Mouse (Mus musculus): ENCODE results near the gene Slc35b1. TPM values are rescaled to one million over a fixed set of nuclear protein-coding genes. Genes with fewer than 3 reads are reported as not detected.

The Slc35b1 gene
- polyA plus RNA-seq, 1 experiment from 2014 or later: 163 TPM

DNA sequence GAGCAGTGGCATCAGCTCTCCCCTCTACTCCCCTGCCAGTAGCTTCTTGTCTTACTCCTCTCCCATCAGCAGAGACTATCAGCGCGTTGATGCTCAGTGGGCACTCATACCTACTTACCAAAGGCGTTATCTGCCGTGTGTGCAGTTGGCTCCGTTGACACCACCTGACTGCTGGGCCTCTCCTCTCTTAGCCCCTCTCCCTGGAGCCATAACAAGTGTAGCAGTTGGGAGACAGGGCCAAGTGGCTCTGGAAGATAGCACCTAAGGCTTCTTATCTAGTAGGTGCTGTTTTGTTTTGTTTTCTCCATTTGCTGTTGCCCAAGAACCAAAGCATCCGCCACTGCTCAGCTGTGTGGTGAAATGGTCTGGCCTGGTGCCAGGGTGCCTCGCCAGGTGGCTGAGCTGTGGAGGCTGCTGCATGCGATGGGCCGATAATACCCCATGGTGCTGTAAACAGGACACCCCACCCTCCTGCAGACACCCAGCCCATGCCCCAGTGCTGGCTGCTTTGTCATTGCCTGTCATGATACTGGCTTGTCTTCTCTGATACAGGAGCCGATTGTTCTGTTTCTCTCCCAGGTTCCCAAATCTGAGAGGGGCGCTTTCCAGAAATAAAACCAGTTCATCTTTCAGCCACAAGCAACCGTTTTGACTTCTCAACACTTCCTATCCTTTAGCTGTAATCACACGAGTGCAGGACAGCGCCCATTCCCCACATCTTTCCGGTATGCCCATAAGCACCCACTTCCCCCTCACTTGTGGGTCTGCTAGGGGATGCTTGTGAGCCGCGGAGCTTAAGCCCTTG, 27.8 kb upstream of the Slc35b1 start:
- peak; percentile 74; the same call in 1 of the 2 replicates for ATAC-seq (ENCODE audit: low read depth)
- no peaks in the 10 kb centered on the region for H3K9me3 ChIP-seq (ENCODE audit: control insufficient read depth, low read length)
- no peaks in the 10 kb centered on the region for H3K36me3 ChIP-seq (ENCODE audit: control insufficient read depth, insufficient read depth, low read length)
- WGBS: 65% methylated on average over 17 of the region's 17 CpGs
- no peaks in the 10 kb centered on the region for H3K4me1 ChIP-seq (ENCODE audit: control insufficient read depth, insufficient read depth, low read length)
- no peak overlapping the region for H3K4me2 ChIP-seq (ENCODE audit: low read depth, low read length)
- no peaks in the 10 kb centered on the region for H3K27me3 ChIP-seq (ENCODE audit: control insufficient read depth, insufficient read depth, low read length)
- peak overlapping the region; percentile 2; the same call in 1 of the 2 replicates for H3K27ac ChIP-seq (ENCODE audit: low read depth, low read length)
- no peak overlapping the region for H3K4me3 ChIP-seq (ENCODE audit: low read depth, low read length)
- H3K9ac ChIP-seq (replicated peaks; ENCODE audit: low read depth, low read length): no peak overlapping the region

- H3K9me3 ChIP-seq (ENCODE audit: control insufficient read depth, low read length): no peaks in the 10 kb centered on the region
- no peak for ATAC-seq (ENCODE audit: low read depth)
- no peak overlapping the region for H3K9ac ChIP-seq (replicated peaks; ENCODE audit: low read depth, low read length)
- no peaks in the 10 kb centered on the region for H3K27me3 ChIP-seq (ENCODE audit: control insufficient read depth, insufficient read depth, low read length)
- H3K4me1 ChIP-seq (ENCODE audit: control insufficient read depth, insufficient read depth, low read length): no peaks in the 10 kb centered on the region
- WGBS: 51% methylated on average over 3 of the region's 3 CpGs
- H3K36me3 ChIP-seq (ENCODE audit: control insufficient read depth, insufficient read depth, low read length): no peaks in the 10 kb centered on the region
- H3K4me3 ChIP-seq (ENCODE audit: low read depth, low read length): no peak overlapping the region
- H3K27ac ChIP-seq (ENCODE audit: low read depth, low read length): no peak overlapping the region
- H3K4me2 ChIP-seq (ENCODE audit: low read depth, low read length): no peak overlapping the region
Observed at GRCm38 (mm10) chr11:95358263-95358662, 26.2 kb upstream of the Slc35b1 start.

DNA sequence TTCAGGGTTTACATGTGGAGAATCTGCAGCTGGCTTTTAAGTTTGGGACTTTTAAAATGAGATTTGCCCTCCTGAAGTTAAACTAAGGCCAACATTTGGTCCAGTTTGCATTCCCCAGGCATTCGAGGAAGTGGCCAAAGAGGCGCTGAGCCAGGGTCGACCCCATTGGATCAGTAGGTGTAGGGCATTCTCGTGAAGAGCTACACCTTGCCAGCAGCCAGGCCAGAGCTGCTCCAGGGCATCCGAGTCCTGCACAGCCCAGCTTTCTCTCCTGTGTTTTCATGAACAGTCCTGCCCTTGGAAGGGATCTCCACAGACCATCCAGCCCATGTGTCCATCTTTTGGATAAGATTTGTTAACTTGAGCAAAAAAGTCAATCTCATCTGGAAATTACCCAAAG, 20.1 kb upstream of the Slc35b1 start:
- no peak overlapping the region for H3K27ac ChIP-seq (ENCODE audit: low read depth, low read length)
- 90% methylated on average over 5 of the region's 5 CpGs for WGBS
- no peaks in the 10 kb centered on the region for H3K27me3 ChIP-seq (ENCODE audit: control insufficient read depth, insufficient read depth, low read length)
- no peak overlapping the region for H3K9ac ChIP-seq (replicated peaks; ENCODE audit: low read depth, low read length)
- ATAC-seq (ENCODE audit: low read depth): no peak
- H3K4me2 ChIP-seq (ENCODE audit: low read depth, low read length): no peak overlapping the region
- no peak overlapping the region for H3K4me3 ChIP-seq (ENCODE audit: low read depth, low read length)
- no peaks in the 10 kb centered on the region; the same call in 1 of the 2 replicates for H3K4me1 ChIP-seq (ENCODE audit: control insufficient read depth, insufficient read depth, low read length)
- no peaks in the 10 kb centered on the region for H3K9me3 ChIP-seq (ENCODE audit: control insufficient read depth, low read length)
- H3K36me3 ChIP-seq (ENCODE audit: control insufficient read depth, insufficient read depth, low read length): no peaks in the 10 kb centered on the region

DNA sequence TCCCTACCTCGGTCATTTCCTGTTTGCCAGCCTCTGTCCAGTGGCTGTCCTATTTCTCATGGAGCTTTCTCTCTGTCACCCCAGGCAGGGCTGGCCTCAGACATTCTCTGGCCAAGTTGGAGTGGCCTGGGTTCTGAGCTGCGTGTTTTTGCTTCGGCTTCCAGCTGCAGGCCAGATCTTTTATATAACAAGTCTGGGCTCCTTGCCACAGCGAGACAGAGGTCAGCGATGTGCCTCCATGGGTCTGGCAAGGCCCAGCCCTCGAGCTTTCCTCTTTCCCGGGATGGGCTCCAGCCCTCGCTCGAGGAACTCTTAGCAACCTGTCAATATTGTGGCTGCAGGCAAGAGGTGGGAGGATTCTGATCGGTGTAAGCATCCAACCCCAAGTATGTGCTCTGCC, 18.9 kb upstream of the Slc35b1 start:
- Histone ChIP-seq H3K27me3 (ENCODE audit: control insufficient read depth, insufficient read depth, low read length) (no peaks in the 10 kb centered on the region), H3K4me1 (ENCODE audit: control insufficient read depth, insufficient read depth, low read length) (no peaks in the 10 kb centered on the region; the same call in 1 of the 2 replicates), H3K4me2 (ENCODE audit: low read depth, low read length) (no peak overlapping the region), H3K4me3 (ENCODE audit: low read depth, low read length) (no peak overlapping the region), H3K9ac (replicated peaks; ENCODE audit: low read depth, low read length) (no peak overlapping the region), H3K36me3 (ENCODE audit: control insufficient read depth, insufficient read depth, low read length) (no peaks in the 10 kb centered on the region), H3K27ac (ENCODE audit: low read depth, low read length) (no peak overlapping the region), H3K9me3 (ENCODE audit: control insufficient read depth, low read length) (no peaks in the 10 kb centered on the region)
- WGBS: 77% methylated on average over 10 of the region's 10 CpGs
- no peak for ATAC-seq (ENCODE audit: low read depth)

DNA sequence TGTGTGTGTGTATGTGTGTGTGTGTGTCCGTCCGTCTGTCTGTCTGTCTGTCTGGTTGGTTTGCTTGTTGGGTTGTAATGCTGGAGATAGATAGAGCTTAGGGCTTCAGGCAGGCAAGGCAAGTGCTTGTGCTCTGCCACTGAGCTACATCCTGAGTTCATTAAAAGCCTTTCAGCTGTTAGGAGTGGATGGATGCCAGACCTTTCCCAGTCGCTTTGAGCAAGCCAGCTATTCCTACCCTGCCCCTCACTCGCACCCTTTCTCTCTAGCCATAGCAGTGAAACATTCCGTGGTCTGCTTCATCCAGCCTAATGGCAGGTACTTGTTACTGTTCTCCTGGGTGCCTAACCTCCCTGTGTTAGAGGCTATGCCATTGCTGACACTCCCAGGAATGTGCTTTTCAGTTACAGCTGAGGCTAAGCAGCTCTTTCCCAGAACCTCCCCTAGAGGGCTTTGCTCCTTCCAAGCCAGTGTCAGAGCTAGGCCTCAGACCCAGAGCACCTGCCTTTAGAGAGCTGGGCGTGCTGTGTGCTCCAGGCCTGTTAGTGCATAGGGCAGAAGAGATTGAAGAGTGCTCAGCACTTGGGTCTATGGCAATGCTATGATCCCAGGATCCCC, 18.1 kb upstream of the Slc35b1 start:
- Histone ChIP-seq H3K4me1 (ENCODE audit: control insufficient read depth, insufficient read depth, low read length) (no peaks in the 10 kb centered on the region; the same call in 1 of the 2 replicates), H3K27ac (ENCODE audit: low read depth, low read length) (no peak overlapping the region), H3K9ac (replicated peaks; ENCODE audit: low read depth, low read length) (no peak overlapping the region), H3K27me3 (ENCODE audit: control insufficient read depth, insufficient read depth, low read length) (no peaks in the 10 kb centered on the region), H3K4me3 (ENCODE audit: low read depth, low read length) (no peak overlapping the region), H3K4me2 (ENCODE audit: low read depth, low read length) (no peak overlapping the region), H3K9me3 (ENCODE audit: control insufficient read depth, low read length) (no peaks in the 10 kb centered on the region), H3K36me3 (ENCODE audit: control insufficient read depth, insufficient read depth, low read length) (no peaks in the 10 kb centered on the region)
- 80% methylated on average over 6 of the region's 6 CpGs for WGBS
- ATAC-seq (ENCODE audit: low read depth): no peak

DNA sequence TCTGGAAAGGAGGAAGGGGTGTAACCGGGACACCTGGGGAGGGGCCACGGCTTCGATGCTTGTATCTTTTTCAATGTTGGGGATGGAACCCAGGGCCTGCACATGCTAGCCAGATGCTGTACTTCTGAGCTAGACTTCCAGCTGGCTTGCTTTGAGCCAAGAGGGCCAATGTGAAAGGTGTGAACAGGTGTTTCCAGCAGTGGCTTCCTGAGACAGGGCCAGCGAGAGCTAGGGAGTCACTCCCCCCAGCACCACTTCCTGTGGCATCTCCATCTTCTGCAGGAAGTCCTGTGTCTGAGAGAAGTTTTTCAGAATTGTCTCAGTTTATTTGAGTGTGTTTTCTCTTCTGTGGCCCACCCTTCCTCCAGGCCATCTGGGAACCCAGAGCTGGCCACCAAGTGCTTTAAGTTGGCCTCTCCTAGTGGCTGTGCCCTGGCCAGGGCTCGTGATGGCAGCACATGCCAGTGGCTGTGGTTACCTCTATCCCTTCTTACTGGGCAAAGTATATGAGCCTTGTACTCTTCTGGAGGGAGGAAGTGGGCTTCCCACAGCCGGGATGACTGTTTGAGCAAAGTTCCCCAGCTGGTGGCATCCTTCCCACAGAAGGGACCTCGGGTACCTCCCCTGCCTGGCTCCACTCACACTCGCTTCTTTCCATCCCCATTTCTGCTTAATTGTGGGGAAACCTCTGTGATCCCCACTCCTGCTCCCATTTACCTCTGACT, 17.3 kb upstream of the Slc35b1 start:
- H3K9ac ChIP-seq (replicated peaks; ENCODE audit: low read depth, low read length): no peak overlapping the region
- no peaks in the 10 kb centered on the region; the same call in 1 of the 2 replicates for H3K4me1 ChIP-seq (ENCODE audit: control insufficient read depth, insufficient read depth, low read length)
- H3K4me3 ChIP-seq (ENCODE audit: low read depth, low read length): no peak overlapping the region
- H3K9me3 ChIP-seq (ENCODE audit: control insufficient read depth, low read length): no peaks in the 10 kb centered on the region
- H3K4me2 ChIP-seq (ENCODE audit: low read depth, low read length): no peak overlapping the region
- H3K27ac ChIP-seq (ENCODE audit: low read depth, low read length): no peak overlapping the region
- WGBS: 87% methylated on average over 8 of the region's 8 CpGs
- H3K27me3 ChIP-seq (ENCODE audit: control insufficient read depth, insufficient read depth, low read length): no peaks in the 10 kb centered on the region
- H3K36me3 ChIP-seq (ENCODE audit: control insufficient read depth, insufficient read depth, low read length): no peaks in the 10 kb centered on the region; the same call in 1 of the 2 replicates
- ATAC-seq (ENCODE audit: low read depth): no peak

DNA sequence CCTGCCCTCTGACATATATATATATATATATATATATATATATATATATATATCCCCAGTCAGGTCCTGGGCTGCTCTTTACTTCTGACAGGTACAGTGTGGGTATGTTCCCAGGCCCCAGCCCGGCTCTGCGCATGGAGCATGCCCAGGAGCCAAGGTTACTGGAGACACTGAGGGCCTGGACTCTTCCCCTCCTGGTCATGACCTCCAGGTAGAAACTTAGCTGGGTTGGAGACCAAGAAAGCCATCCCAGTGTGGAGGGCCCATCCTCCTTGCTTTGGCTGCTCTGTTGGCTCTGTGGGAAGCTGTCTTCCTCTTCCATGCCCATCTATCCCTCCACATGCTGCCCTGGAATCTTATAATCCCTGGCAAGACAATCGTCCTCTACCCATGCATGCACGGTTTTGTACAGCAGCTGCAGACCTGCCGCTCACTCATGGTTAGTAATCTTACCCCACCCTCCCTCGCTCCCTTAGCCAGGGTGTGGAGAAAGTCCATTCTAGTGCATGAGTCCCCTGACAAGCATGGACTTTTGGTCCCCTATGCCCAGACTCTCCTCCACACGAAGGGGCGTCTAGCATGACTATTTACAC, 16.2 kb upstream of the Slc35b1 start:
- Histone ChIP-seq H3K4me1 (ENCODE audit: control insufficient read depth, insufficient read depth, low read length) (no peaks in the 10 kb centered on the region; the same call in 1 of the 2 replicates), H3K4me2 (ENCODE audit: low read depth, low read length) (no peak overlapping the region), H3K27me3 (ENCODE audit: control insufficient read depth, insufficient read depth, low read length) (no peaks in the 10 kb centered on the region), H3K9ac (replicated peaks; ENCODE audit: low read depth, low read length) (no peak overlapping the region), H3K27ac (ENCODE audit: low read depth, low read length) (no peak overlapping the region), H3K9me3 (ENCODE audit: control insufficient read depth, low read length) (no peaks in the 10 kb centered on the region), H3K36me3 (ENCODE audit: control insufficient read depth, insufficient read depth, low read length) (no peaks in the 10 kb centered on the region; the same call in 1 of the 2 replicates), H3K4me3 (ENCODE audit: low read depth, low read length) (no peak overlapping the region)
- WGBS: 95% methylated on average over 8 of the region's 8 CpGs
- no peak for ATAC-seq (ENCODE audit: low read depth)

GRCm38 (mm10) chr11:95368871-95369270, 15.6 kb upstream of the Slc35b1 start:
- Histone ChIP-seq H3K9ac (replicated peaks; ENCODE audit: low read depth, low read length) (no peak overlapping the region), H3K4me3 (ENCODE audit: low read depth, low read length) (no peak overlapping the region), H3K36me3 (ENCODE audit: control insufficient read depth, insufficient read depth, low read length) (no peaks in the 10 kb centered on the region; the same call in 1 of the 2 replicates), H3K4me1 (ENCODE audit: control insufficient read depth, insufficient read depth, low read length) (no peaks in the 10 kb centered on the region; the same call in 1 of the 2 replicates), H3K27ac (ENCODE audit: low read depth, low read length) (no peak overlapping the region), H3K27me3 (ENCODE audit: control insufficient read depth, insufficient read depth, low read length) (no peaks in the 10 kb centered on the region), H3K9me3 (ENCODE audit: control insufficient read depth, low read length) (no peaks in the 10 kb centered on the region), H3K4me2 (ENCODE audit: low read depth, low read length) (no peak overlapping the region)
- ATAC-seq (ENCODE audit: low read depth): no peak
- 98% methylated on average over 4 of the region's 4 CpGs for WGBS

Measured in neural tube, embryonic 14.5 days (tissue).